Mouse (Mus musculus) ovary, adult 10 weeks (tissue): ENCODE measurements around the gene Gm9821. TPM values are rescaled to one million over a fixed set of nuclear protein-coding genes. Genes with fewer than 3 reads are reported as not detected.

Experiments used
- polyA plus RNA-seq: library from polyadenylated mRNA; stranded (reverse); fragments of 350-450 nt; fragmentation: Illumina TruSeq; extraction: RNeasy Lipid Tissue Mini Kit (QIAGEN cat#74804); gene quantifications from one replicate; pipeline ENCODE4 v1.2.3, GENCODE M21; 2014

The Gm9821 gene
- not detected for polyA plus RNA-seq

DNA sequence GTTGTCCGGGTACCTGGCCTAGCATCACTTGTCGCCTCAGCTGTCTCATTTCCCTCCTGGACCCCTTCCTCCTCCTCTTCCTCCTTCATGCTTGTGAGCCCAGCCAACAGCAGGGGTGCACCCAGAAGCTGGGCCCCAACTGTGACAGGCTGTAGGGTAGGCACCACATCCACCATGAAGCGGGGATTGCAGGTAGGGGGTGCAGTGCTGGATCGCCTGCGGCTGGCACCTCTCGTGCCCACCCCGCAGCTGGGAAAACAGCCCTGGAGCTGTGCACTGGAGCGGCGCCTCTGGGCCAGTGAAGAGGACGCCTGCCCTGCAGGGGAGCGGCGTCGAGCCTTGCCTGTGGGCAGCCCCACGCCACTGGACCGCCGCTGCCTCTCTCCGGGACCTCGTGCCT is at the start of gene Gm9821:
Gm9821 (plus strand) TSS at position 221 of the 400 bp plus-strand sequence.

DNA sequence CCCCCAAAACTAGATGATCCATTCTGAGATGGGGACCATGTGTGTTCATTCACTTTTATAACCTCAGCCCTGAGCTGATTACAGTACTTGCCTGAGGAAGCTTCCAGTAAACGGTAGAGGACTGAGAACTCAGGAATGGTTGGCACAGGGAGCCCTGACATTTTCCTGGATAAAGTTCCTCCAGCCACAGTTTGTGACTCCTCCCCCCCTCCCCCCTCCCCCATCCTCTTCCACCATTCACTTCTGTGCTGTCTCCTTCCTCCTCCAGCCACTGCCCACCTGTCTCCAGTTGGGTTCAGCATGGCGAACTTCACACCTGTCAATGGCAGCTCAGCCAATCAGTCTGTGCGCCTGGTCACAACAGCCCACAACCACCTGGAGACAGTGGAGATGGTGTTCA is 18.6 kb upstream of the Gm9821 start, which contains the start of gene Chrm4:
Chrm4 (plus strand) TSS at position 301 of the 400 bp plus-strand sequence.

DNA sequence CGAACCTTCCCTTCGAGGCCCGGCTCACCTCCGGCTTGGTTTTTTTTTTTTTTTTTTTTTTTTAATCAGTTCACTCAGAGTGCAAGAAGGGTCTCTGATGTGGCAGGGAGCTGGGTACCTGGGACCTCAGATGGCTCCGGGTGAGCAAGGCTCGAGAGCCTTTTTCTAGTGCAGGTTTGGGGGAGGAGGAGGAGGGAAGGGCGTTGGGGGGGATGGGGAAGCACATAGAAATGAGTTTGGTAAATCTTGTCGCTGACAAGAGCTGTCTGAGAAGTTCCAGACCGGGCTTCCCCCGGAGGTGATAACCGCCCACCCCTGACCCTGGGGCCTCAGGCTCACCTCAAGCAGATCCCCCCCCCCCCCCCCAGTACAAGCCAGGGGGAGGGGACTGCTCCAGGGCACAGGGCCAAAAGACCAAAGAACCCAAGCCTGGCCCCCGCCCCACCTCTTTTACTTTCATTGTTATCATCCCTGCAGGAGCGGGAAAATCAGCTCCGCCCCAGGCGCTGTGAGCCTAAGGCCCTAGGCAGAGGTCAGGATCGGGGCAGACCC is 13.3 kb upstream of the Gm9821 start, which contains the start of gene Mdk:
Mdk (minus strand) TSS at position 138 of the 552 bp plus-strand sequence.

DNA sequence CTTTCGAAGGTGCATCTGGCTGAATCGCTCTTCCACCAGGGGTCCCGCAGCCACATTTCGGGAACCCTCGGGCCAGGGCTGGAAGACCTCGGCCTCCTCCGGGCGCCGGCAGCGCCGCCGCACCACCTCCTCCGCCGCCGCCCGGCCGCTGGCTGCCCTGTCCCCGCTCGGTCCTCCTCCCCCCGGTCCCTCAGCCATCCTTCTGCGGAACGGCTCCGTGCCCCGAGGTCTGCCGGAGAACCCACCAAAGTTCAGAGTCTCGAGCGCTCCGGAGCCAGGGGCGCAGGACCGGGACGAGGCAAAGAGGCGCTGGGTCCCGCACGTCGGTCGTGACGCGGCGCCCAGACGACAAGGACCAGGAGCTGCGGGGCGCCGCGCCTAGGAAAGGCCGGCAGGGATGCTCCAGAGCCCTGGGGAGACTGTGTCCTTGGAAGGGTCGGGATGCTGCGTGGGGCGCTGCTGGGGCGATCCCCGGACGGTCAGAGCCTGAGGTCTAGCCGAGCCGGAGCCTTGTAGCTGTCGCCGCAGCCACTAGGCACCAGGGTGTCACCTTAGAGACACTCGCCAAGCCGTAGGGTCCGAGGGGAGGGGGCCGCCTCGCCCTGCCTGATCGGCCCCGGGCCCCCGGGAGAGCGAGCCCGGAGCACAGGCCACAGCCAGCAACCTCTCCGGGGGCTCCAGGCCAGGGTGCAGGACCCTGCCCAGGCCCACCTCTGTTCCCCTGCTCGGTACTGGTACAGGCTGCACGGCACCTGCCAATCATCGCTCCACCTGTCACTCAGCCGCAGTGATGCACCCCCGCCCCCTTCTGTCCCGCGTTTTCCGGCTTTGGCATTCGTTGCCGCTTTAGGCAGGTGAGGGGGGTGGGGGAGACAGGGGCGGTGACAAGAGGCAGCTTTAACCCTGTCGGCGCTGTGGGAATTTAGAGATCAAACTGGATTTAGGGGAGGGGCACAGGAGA is 30.4 kb downstream of the Gm9821 start, which contains the start of gene Dgkz:
Dgkz (minus strand) TSS at position 284 of the 961 bp plus-strand sequence.

Other genes starting within 250 kb of the Gm9821 start
- gene Atg13, start 235.1 kb upstream of the Gm9821 start, polyA plus RNA-seq: 20.5 TPM
- gene Harbi1, start 234.9 kb upstream of the Gm9821 start, polyA plus RNA-seq: 22.7 TPM
- gene Ambra1, start 215.6 kb upstream of the Gm9821 start, polyA plus RNA-seq: 6.3 TPM
- not detected for gene Chrm4, start 18.5 kb upstream of the Gm9821 start, polyA plus RNA-seq
- gene Mdk, start 13.4 kb upstream of the Gm9821 start, polyA plus RNA-seq: 3.0 TPM
- gene Dgkz, start 30.2 kb downstream of the Gm9821 start, polyA plus RNA-seq: 0.51 TPM
- 16.4 TPM for gene Creb3l1, start 78.8 kb downstream of the Gm9821 start, polyA plus RNA-seq
- 123 TPM for gene Phf21a, start 147.4 kb downstream of the Gm9821 start, polyA plus RNA-seq